Mouse (Mus musculus) forebrain, embryonic 13.5 days (tissue): ENCODE results near the gene Cd200r4. TPM values are rescaled to one million over a fixed set of nuclear protein-coding genes. Genes with fewer than 3 reads are reported as not detected.
"Not testable (repeated sequence)": the region's sequence is repeated elsewhere in the genome, so short reads cannot be mapped to it uniquely, and the experiment has no call there.

Experiments
- ATAC-seq: fragments of 200-750 bp; cut with Nextera tagmentation; 2 replicates; pipeline ENCODE4 v1.8.0; 2017
- H3K27ac ChIP-seq: fragments of 300-500 bp; sonication (generic); 2 replicates; pipeline ENCODE4 v1.5.1; 2015; ENCODE audit warnings: inconsistent platforms, mild to moderate bottlenecking, moderate library complexity
- H3K27me3 ChIP-seq: fragments of 300-500 bp; sonication (generic); 2 replicates; pipeline ENCODE4 v1.6.1; 2015; ENCODE audit warnings: mild to moderate bottlenecking, inconsistent platforms
- H3K36me3 ChIP-seq: fragments of 300-500 bp; sonication (generic); 2 replicates; pipeline ENCODE4 v1.6.1; 2015; ENCODE audit warnings: mild to moderate bottlenecking, inconsistent platforms; ENCODE audit not compliant: poor library complexity, severe bottlenecking
- H3K4me1 ChIP-seq: fragments of 300-500 bp; sonication (generic); 2 replicates; pipeline ENCODE4 v1.6.1; 2015; ENCODE audit warnings: inconsistent platforms
- H3K4me2 ChIP-seq: fragments of 300-500 bp; sonication (generic); 2 replicates; pipeline ENCODE4 v1.6.1; 2015; ENCODE audit warnings: inconsistent platforms, mild to moderate bottlenecking, moderate library complexity
- H3K4me3 ChIP-seq: fragments of 300-500 bp; sonication (generic); 2 replicates; pipeline ENCODE4 v1.5.1; 2015; ENCODE audit warnings: mild to moderate bottlenecking, inconsistent platforms
- H3K9ac ChIP-seq: fragments of 300-500 bp; sonication (generic); 2 replicates; pipeline ENCODE4 v1.6.1; 2015; ENCODE audit warnings: mild to moderate bottlenecking, inconsistent platforms
- H3K9me3 ChIP-seq: fragments of 300-500 bp; sonication (generic); replicated peaks from 2 replicates; pipeline ENCODE4 v1.6.1; 2016; ENCODE audit warnings: inconsistent platforms
- WGBS: fragments of 180-500 bp; shearing (Covaris S2); methylation state at CpG from one replicate; pipeline ENCODE4 v1.1.7; 2015; 5-methylcytosine and 5-hydroxymethylcytosine counted together
- polyA plus RNA-seq: library from polyadenylated mRNA; unstranded; fragments of >200 nt; fragmentation: Nextera tagmentation; extraction: Ambion mirVana; gene quantifications from 2 replicates; pipeline ENCODE4 v1.2.1, GENCODE M21; 2015

Cd200r4 gene
- polyA plus RNA-seq, 1 experiment from 2014 or later, result not detected

DNA sequence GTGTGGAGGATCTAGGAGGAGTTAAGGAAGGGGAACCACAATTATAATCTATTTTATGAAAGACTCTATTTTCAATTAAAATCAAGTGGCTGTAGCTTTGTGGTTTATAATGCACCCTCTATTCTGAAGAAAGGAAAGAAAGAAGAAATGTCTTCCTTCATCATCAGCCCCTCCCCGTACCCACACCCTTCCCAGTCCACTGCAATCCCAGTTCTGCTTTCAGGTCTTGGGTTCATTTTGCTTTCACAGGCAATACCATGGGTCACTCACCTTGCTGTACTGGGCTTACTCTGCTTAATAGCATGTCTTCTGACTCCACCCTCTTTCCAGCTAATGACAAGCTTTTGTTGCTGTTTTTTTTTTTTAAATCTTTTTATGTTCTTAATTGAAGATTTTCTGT, 24.6 kb upstream of the Cd200r4 start:
- no peak overlapping the region for H3K4me3 ChIP-seq
- H3K9ac ChIP-seq, result no peak overlapping the region
- H3K27me3 ChIP-seq, result no peaks in the 10 kb centered on the region
- H3K4me1 ChIP-seq, result no peaks in the 10 kb centered on the region
- H3K36me3 ChIP-seq, result no peaks in the 10 kb centered on the region
- WGBS, result 100% methylated on average over 1 of the region's 1 CpGs
- no peak for ATAC-seq
- no peaks in the 10 kb centered on the region for H3K9me3 ChIP-seq
- no peak overlapping the region for H3K27ac ChIP-seq
- no peak overlapping the region for H3K4me2 ChIP-seq

DNA sequence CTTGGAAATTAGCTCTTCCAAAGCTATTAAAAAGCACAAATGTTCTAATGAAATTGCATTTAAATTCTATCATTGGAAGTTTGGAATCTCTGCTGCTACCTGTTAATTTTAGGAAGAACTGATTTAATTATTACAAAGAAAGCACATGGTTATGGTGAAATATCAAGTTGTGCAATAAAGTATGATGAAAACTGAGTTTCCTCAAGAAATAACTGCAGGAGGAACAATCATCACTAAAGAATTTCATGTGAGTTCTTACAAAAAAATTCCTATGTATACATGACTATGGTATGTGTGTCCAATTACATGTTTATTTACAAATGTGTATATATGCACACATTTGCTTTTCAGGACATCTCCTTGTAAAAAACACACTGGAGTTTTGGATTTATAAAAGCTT, 17.1 kb upstream of the Cd200r4 start:
- no peaks in the 10 kb centered on the region for H3K36me3 ChIP-seq
- H3K27ac ChIP-seq, result no peak overlapping the region
- no peak overlapping the region for H3K4me3 ChIP-seq
- H3K27me3 ChIP-seq, result no peaks in the 10 kb centered on the region
- no peaks in the 10 kb centered on the region for H3K9me3 ChIP-seq
- ATAC-seq, result no peak
- H3K4me2 ChIP-seq, result no peak overlapping the region
- no peak overlapping the region for H3K9ac ChIP-seq
- no peaks in the 10 kb centered on the region for H3K4me1 ChIP-seq

- H3K27ac ChIP-seq, result no peak overlapping the region
Measured at GRCm38 (mm10) chr16:44805976-44806375, 5.6 kb upstream of the Cd200r4 start.

GRCm38 (mm10) chr16:44810223-44810622, 1.3 kb upstream of the Cd200r4 start:
- H3K9me3 ChIP-seq, ATAC-seq, H3K36me3 ChIP-seq, H3K9ac ChIP-seq, H3K4me1 ChIP-seq, H3K27me3 ChIP-seq, H3K4me3 ChIP-seq, H3K4me2 ChIP-seq, H3K27ac ChIP-seq: not testable (repeated sequence)
- WGBS, result 99% methylated on average over 4 of the region's 4 CpGs

More at GRCm38 (mm10) chr16:44805976-44806375, 5.6 kb upstream of the Cd200r4 start:
- H3K4me2 ChIP-seq, result no peak overlapping the region
- H3K27me3 ChIP-seq, result no peaks in the 10 kb centered on the region
- no peak for ATAC-seq
- no peak overlapping the region for H3K9ac ChIP-seq
- H3K4me3 ChIP-seq, result no peak overlapping the region
- H3K9me3 ChIP-seq, result no peaks in the 10 kb centered on the region
- H3K36me3 ChIP-seq, result no peaks in the 10 kb centered on the region
- H3K4me1 ChIP-seq, result no peaks in the 10 kb centered on the region

- Histone ChIP-seq H3K9ac (no peak overlapping the region), H3K9me3 (no peaks in the 10 kb centered on the region), H3K27ac (no peak overlapping the region), H3K4me2 (no peak overlapping the region), H3K4me1 (no peaks in the 10 kb centered on the region), H3K4me3 (no peak overlapping the region), H3K36me3 (no peaks in the 10 kb centered on the region), H3K27me3 (no peaks in the 10 kb centered on the region)
- WGBS, result 87% methylated on average over 6 of the region's 6 CpGs
- no peak for ATAC-seq
Measured at GRCm38 (mm10) chr16:44812468-44813065, 1.0 kb downstream of the Cd200r4 start.

GRCm38 (mm10) chr16:44818010-44818409, 6.5 kb downstream of the Cd200r4 start:
- no peak overlapping the region for H3K4me2 ChIP-seq
- WGBS, result 63% methylated on average over 1 of the region's 1 CpGs
- H3K4me1 ChIP-seq, result no peaks in the 10 kb centered on the region
- H3K9ac ChIP-seq, result no peak overlapping the region
- no peak overlapping the region for H3K27ac ChIP-seq
- no peak for ATAC-seq
- no peaks in the 10 kb centered on the region for H3K9me3 ChIP-seq
- no peaks in the 10 kb centered on the region for H3K27me3 ChIP-seq
- no peaks in the 10 kb centered on the region for H3K36me3 ChIP-seq
- H3K4me3 ChIP-seq, result no peak overlapping the region

GRCm38 (mm10) chr16:44820545-44820944, 9.0 kb downstream of the Cd200r4 start:
- H3K4me2 ChIP-seq, result no peak overlapping the region
- no peak overlapping the region for H3K27ac ChIP-seq
- H3K4me3 ChIP-seq, result no peak overlapping the region
- no peak for ATAC-seq
- H3K4me1 ChIP-seq, result no peaks in the 10 kb centered on the region
- H3K9ac ChIP-seq, result no peak overlapping the region
- WGBS, result 89% methylated on average over 4 of the region's 4 CpGs
- no peaks in the 10 kb centered on the region for H3K9me3 ChIP-seq
- no peaks in the 10 kb centered on the region for H3K27me3 ChIP-seq
- no peaks in the 10 kb centered on the region for H3K36me3 ChIP-seq

- H3K27me3 ChIP-seq, result no peaks in the 10 kb centered on the region
- 81% methylated on average over 3 of the region's 3 CpGs for WGBS
- no peaks in the 10 kb centered on the region for H3K4me1 ChIP-seq
- ATAC-seq, result no peak
- no peaks in the 10 kb centered on the region for H3K9me3 ChIP-seq
- H3K36me3 ChIP-seq, result no peaks in the 10 kb centered on the region
- no peak overlapping the region for H3K27ac ChIP-seq
- no peak overlapping the region for H3K9ac ChIP-seq
- H3K4me3 ChIP-seq, result no peak overlapping the region
- H3K4me2 ChIP-seq, result no peak overlapping the region
Measured at GRCm38 (mm10) chr16:44832286-44832685, 20.8 kb downstream of the Cd200r4 start.

DNA sequence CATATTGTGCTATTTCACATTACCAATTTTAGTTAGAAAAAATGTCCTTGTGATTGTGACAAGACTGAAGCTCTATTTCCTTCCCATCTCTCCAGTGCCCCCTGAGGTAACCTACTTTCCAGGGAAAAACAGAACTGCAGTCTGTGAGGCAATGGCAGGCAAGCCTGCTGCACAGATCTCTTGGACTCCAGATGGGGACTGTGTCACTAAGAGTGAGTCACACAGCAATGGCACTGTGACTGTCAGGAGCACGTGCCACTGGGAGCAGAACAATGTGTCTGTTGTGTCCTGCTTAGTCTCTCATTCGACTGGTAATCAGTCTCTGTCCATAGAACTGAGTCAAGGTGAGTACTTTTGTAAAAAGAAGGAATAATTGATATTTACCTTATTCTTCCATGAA, 21.7 kb downstream of the Cd200r4 start:
- H3K27ac ChIP-seq, H3K4me2 ChIP-seq: not testable (repeated sequence)
- 36% methylated on average over 2 of the region's 2 CpGs for WGBS

GRCm38 (mm10) chr16:44866797-44867196, 55.3 kb downstream of the Cd200r4 start, which contains the start of gene Cd200r2:
Gene Cd200r2, plus strand, starts transcription at chr16:44867097.
- Histone ChIP-seq H3K27ac (no peak within 1 kb of the TSS), H3K9ac (no peak within 1 kb of the TSS), H3K4me3 (no peak within 1 kb of the TSS), H3K4me2 (no peak within 1 kb of the TSS), H3K9me3 (no peaks in the 10 kb centered on the region), H3K27me3 (no peaks in the 10 kb centered on the region), H3K36me3 (no peaks in the 10 kb centered on the region), H3K4me1 (no peaks in the 10 kb centered on the region)
- no peak for ATAC-seq
- WGBS, result 88% methylated on average over 2 of the region's 2 CpGs

More for the DNA sequence above, 21.7 kb downstream of the Cd200r4 start:
- not testable (repeated sequence) for H3K36me3 ChIP-seq, H3K27me3 ChIP-seq, H3K4me1 ChIP-seq, H3K9me3 ChIP-seq, ATAC-seq, H3K9ac ChIP-seq, H3K4me3 ChIP-seq

GRCm38 (mm10) chr16:44875178-44875577, 63.6 kb downstream of the Cd200r4 start:
- Histone ChIP-seq H3K9ac (no peak overlapping the region), H3K27me3 (no peaks in the 10 kb centered on the region), H3K4me2 (no peak overlapping the region), H3K36me3 (no peaks in the 10 kb centered on the region), H3K4me1 (no peaks in the 10 kb centered on the region), H3K4me3 (no peak overlapping the region), H3K9me3 (no peaks in the 10 kb centered on the region), H3K27ac (no peak overlapping the region)
- 90% methylated on average over 1 of the region's 1 CpGs for WGBS
- ATAC-seq, result no peak

DNA sequence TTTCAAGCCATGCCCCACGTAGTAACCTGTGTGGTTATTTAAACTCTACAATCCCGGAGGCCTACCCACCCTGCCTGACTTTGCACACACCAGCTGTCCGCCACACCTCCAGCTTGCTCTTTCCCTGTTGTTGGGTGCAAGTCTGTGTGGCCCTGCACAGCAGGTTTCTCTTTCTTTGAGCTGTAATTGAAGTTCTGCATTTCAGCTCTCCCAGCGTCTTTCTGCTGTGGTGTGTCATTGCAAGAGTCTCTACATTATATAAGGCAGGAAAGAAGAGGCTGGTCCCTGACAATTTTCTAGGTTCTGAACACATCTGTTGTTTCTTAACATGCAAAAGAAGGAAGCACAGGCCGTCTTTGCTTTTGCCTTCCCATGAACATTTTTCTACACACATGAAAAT, 65.1 kb downstream of the Cd200r4 start:
- WGBS, result 63% methylated on average over 5 of the region's 5 CpGs
- Histone ChIP-seq H3K4me3 (no peak overlapping the region), H3K4me2 (no peak overlapping the region), H3K27ac (no peak overlapping the region), H3K36me3 (no peaks in the 10 kb centered on the region), H3K9me3 (no peaks in the 10 kb centered on the region), H3K9ac (no peak overlapping the region), H3K27me3 (no peaks in the 10 kb centered on the region), H3K4me1 (no peaks in the 10 kb centered on the region)
- ATAC-seq, result no peak

DNA sequence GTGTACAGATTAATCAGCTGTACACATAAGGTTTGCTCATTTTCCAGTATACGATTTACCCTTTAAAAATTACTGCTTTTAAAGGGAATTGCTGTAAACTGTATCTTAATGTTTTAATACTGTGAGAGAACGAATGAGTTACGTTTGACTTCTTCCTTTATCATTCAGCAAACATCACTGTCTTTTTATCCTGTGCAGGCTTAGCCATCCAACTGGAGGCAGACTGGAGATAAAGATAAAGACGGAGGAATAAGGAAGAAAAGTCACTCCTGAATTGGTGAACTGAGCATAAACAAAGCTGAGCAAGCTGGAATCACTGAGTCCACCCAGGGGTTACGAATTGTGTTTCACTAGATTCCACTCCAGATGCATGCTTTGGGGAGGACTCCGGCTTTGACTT, 66.1 kb downstream of the Cd200r4 start:
- H3K4me1 ChIP-seq, result no peaks in the 10 kb centered on the region
- no peak for ATAC-seq
- no peaks in the 10 kb centered on the region for H3K36me3 ChIP-seq
- H3K4me3 ChIP-seq, result no peak overlapping the region
- no peak overlapping the region for H3K27ac ChIP-seq
- H3K27me3 ChIP-seq, result no peaks in the 10 kb centered on the region
- no peaks in the 10 kb centered on the region for H3K9me3 ChIP-seq
- H3K9ac ChIP-seq, result no peak overlapping the region
- no peak overlapping the region for H3K4me2 ChIP-seq
- WGBS, result 86% methylated on average over 6 of the region's 6 CpGs
